Mouse (Mus musculus) limb, embryonic 14.5 days (tissue): ENCODE data around the gene Ms4a4a. TPM values are rescaled to one million over a fixed set of nuclear protein-coding genes. Genes with fewer than 3 reads are reported as not detected.
"Not testable (repeated sequence)": the region's sequence is repeated elsewhere in the genome, so short reads cannot be mapped to it uniquely, and the experiment has no call there.

Experiments used
- ATAC-seq: fragments of 200-750 bp; cut with Nextera tagmentation; 2 replicates; pipeline ENCODE4 v1.8.0; 2017; ENCODE audit warnings: low read depth, moderate number of reproducible peaks, moderate TSS enrichment; ENCODE audit not compliant: low FRiP score
- DNase-seq: peaks from one replicate; pipeline ENCODE4 v3.0.0-alpha.2; 2015; ENCODE audit warnings: low spot score
- H3K27ac ChIP-seq: fragments of 300-500 bp; sonication (generic); replicated peaks from 2 replicates; pipeline ENCODE4 v1.5.1; 2014; ENCODE audit warnings: low read depth, mild to moderate bottlenecking, low read length, moderate library complexity, mixed read lengths
- H3K27me3 ChIP-seq: fragments of 300-500 bp; sonication (generic); 2 replicates; pipeline ENCODE4 v1.6.1; 2014; ENCODE audit warnings: low read length, mixed read lengths; ENCODE audit not compliant: control insufficient read depth, insufficient read depth
- H3K36me3 ChIP-seq: fragments of 300-500 bp; sonication (generic); 2 replicates; pipeline ENCODE4 v1.6.1; 2014; ENCODE audit warnings: mild to moderate bottlenecking, low read length, moderate library complexity, mixed read lengths; ENCODE audit not compliant: control insufficient read depth, insufficient read depth
- H3K4me1 ChIP-seq: fragments of 300-500 bp; sonication (generic); 2 replicates; pipeline ENCODE4 v1.6.1; 2014; ENCODE audit warnings: antibody characterized with exemption, low read length, mixed read lengths; ENCODE audit not compliant: control insufficient read depth, insufficient read depth
- H3K4me2 ChIP-seq: fragments of 300-500 bp; sonication (generic); replicated peaks from 2 replicates; pipeline ENCODE4 v1.6.1; 2014; ENCODE audit warnings: low read depth, mild to moderate bottlenecking, low read length, moderate library complexity; ENCODE audit not compliant: severe bottlenecking
- H3K4me3 ChIP-seq: fragments of 300-500 bp; sonication (generic); replicated peaks from 2 replicates; pipeline ENCODE4 v1.5.1; 2014; ENCODE audit warnings: low read length
- H3K9ac ChIP-seq: fragments of 300-500 bp; sonication (generic); 2 replicates; pipeline ENCODE4 v1.6.1; 2014; ENCODE audit warnings: mild to moderate bottlenecking, low read depth, low read length, moderate library complexity; ENCODE audit not compliant: severe bottlenecking
- H3K9me3 ChIP-seq: fragments of 300-500 bp; sonication (generic); 2 replicates; pipeline ENCODE4 v1.6.1; 2016; ENCODE audit warnings: low read length; ENCODE audit not compliant: control insufficient read depth
- POLR2A ChIP-seq: fragments of 200-500 bp; IDR thresholded peaks from 2 replicates; pipeline ENCODE4 v1.8.0; 2012; ENCODE audit warnings: inconsistent platforms, mild to moderate bottlenecking, moderate library complexity, borderline replicate concordance; ENCODE audit not compliant: insufficient read depth, insufficient read length; ENCODE audit errors: extremely low read depth
- WGBS: fragments of 180-500 bp; shearing (Covaris S2); extraction: QIAGEN DNeasy Blood & Tissue Kit; methylation state at CpG from one replicate; pipeline ENCODE4 v1.1.7; 2014; 5-methylcytosine and 5-hydroxymethylcytosine counted together
- polyA plus RNA-seq, 2 experiments: library from polyadenylated mRNA; depleted of rRNA in 1 of 2; stranded (reverse) in 1 of 2; unstranded in 1 of 2; fragments of >200 nt; fragmentation: Nextera tagmentation in 1 of 2; extraction: Ambion mirVana in 1 of 2; gene quantifications; 2 replicates each; pipeline versions ENCODE4 v1.2.1 to v1.2.3; 2012 to 2014

The Ms4a4a gene
- polyA plus RNA-seq, 2 experiments: 1.9 to 3.3 TPM

GRCm38 (mm10) chr19:11407428-11407827 lies 32.1 kb downstream of the Ms4a4a start:
- TF ChIP-seq POLR2A: no peak
- H3K4me1 ChIP-seq: no peaks in the 10 kb centered on the region
- H3K4me3 ChIP-seq: no peak overlapping the region
- no peak overlapping the region for H3K9ac ChIP-seq
- H3K27ac ChIP-seq: no peak overlapping the region
- H3K9me3 ChIP-seq: no peaks in the 10 kb centered on the region
- no peak for DNase-seq
- no peak for ATAC-seq
- no peaks in the 10 kb centered on the region for H3K27me3 ChIP-seq
- H3K36me3 ChIP-seq: no peaks in the 10 kb centered on the region
- H3K4me2 ChIP-seq: no peak overlapping the region

GRCm38 (mm10) chr19:11408591-11408990 lies 33.3 kb downstream of the Ms4a4a start:
- no peaks in the 10 kb centered on the region for H3K27me3 ChIP-seq
- DNase-seq (no peak), ATAC-seq (no peak)
- no peak overlapping the region for H3K27ac ChIP-seq
- 82% methylated on average over 1 of the region's 1 CpGs for WGBS
- no peak for TF ChIP-seq POLR2A
- H3K9me3 ChIP-seq: no peaks in the 10 kb centered on the region
- no peak overlapping the region for H3K9ac ChIP-seq
- no peaks in the 10 kb centered on the region for H3K36me3 ChIP-seq
- H3K4me3 ChIP-seq: no peak overlapping the region
- no peaks in the 10 kb centered on the region for H3K4me1 ChIP-seq
- H3K4me2 ChIP-seq: no peak overlapping the region

- no peak for TF ChIP-seq POLR2A
- 89% methylated on average over 1 of the region's 1 CpGs for whole genome bisulfite sequencing
- H3K9ac ChIP-seq: no peak overlapping the region
Observed at GRCm38 (mm10) chr19:11411640-11412039, 36.3 kb downstream of the Ms4a4a start.

GRCm38 (mm10) chr19:11414084-11414483 lies 38.8 kb downstream of the Ms4a4a start:
- Histone ChIP-seq H3K9me3 (no peaks in the 10 kb centered on the region), H3K27me3 (no peaks in the 10 kb centered on the region), H3K9ac (no peak overlapping the region), H3K4me2 (no peak overlapping the region), H3K4me1 (no peaks in the 10 kb centered on the region), H3K27ac (no peak overlapping the region), H3K4me3 (no peak overlapping the region), H3K36me3 (no peaks in the 10 kb centered on the region)
- ATAC-seq (no peak), DNase-seq (no peak)
- no peak for TF ChIP-seq POLR2A
- WGBS: 84% methylated on average over 1 of the region's 1 CpGs

More at GRCm38 (mm10) chr19:11411640-11412039, 36.3 kb downstream of the Ms4a4a start:
- Histone ChIP-seq H3K27me3 (no peaks in the 10 kb centered on the region), H3K4me2 (no peak overlapping the region), H3K9me3 (no peaks in the 10 kb centered on the region), H3K4me1 (no peaks in the 10 kb centered on the region), H3K27ac (no peak overlapping the region), H3K4me3 (no peak overlapping the region), H3K36me3 (no peaks in the 10 kb centered on the region)
- ATAC-seq: no peak
- no peak for DNase-seq

- DNase-seq: no peak
- WGBS: 72% methylated on average over 3 of the region's 3 CpGs
- TF ChIP-seq POLR2A: no peak
Observed at GRCm38 (mm10) chr19:11415581-11415980, 40.3 kb downstream of the Ms4a4a start.

GRCm38 (mm10) chr19:11418865-11419264 lies 43.5 kb downstream of the Ms4a4a start:
- not testable (repeated sequence) for DNase-seq, H3K9me3 ChIP-seq, H3K27me3 ChIP-seq, H3K4me2 ChIP-seq, H3K27ac ChIP-seq, H3K4me3 ChIP-seq, H3K36me3 ChIP-seq, H3K4me1 ChIP-seq, ATAC-seq, H3K9ac ChIP-seq
- WGBS: 67% methylated on average over 1 of the region's 3 CpGs

More at GRCm38 (mm10) chr19:11415581-11415980, 40.3 kb downstream of the Ms4a4a start:
- Histone ChIP-seq H3K9ac (no peak overlapping the region), H3K4me3 (no peak overlapping the region), H3K27me3 (no peaks in the 10 kb centered on the region), H3K4me1 (no peaks in the 10 kb centered on the region), H3K4me2 (no peak overlapping the region), H3K27ac (no peak overlapping the region), H3K9me3 (no peaks in the 10 kb centered on the region), H3K36me3 (no peaks in the 10 kb centered on the region)
- ATAC-seq: no peak

GRCm38 (mm10) chr19:11431209-11431608 lies 55.9 kb downstream of the Ms4a4a start:
- not testable (repeated sequence) for ATAC-seq, DNase-seq

More at GRCm38 (mm10) chr19:11431209-11431608, 55.9 kb downstream of the Ms4a4a start:
- not testable (repeated sequence) for H3K27me3 ChIP-seq, H3K9me3 ChIP-seq, H3K4me2 ChIP-seq, H3K36me3 ChIP-seq, H3K4me1 ChIP-seq, H3K27ac ChIP-seq, H3K4me3 ChIP-seq, H3K9ac ChIP-seq
- WGBS: 83% methylated on average over 1 of the region's 1 CpGs
